Mouse (Mus musculus): ENCODE data around the gene Igsf11.

The Igsf11 gene

DNA sequence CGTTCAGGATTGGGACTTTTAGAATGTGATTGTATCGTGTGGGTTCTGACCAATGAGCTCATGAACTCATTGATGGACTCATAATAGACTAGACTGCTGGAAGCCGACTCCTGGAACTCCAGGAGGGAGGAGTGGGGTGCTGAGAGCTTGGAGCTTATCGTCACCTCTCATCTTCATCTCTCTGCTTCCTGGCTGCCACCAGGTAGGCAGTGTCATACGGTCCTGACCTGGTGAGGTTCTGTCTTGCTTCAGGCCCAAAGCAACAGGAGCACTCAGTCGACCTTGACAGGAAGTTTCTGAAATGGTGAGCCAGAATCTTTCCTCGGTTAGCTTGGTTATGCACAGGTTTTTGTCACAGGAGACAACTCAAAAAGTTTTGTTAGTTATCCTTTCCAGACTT lies at the start of gene Igsf11:
Gene Igsf11 (plus strand): TSS at position 301 of the 400 bp plus-strand sequence.
- DNase-seq (ENCODE audit: low spot score) = no peak

DNA sequence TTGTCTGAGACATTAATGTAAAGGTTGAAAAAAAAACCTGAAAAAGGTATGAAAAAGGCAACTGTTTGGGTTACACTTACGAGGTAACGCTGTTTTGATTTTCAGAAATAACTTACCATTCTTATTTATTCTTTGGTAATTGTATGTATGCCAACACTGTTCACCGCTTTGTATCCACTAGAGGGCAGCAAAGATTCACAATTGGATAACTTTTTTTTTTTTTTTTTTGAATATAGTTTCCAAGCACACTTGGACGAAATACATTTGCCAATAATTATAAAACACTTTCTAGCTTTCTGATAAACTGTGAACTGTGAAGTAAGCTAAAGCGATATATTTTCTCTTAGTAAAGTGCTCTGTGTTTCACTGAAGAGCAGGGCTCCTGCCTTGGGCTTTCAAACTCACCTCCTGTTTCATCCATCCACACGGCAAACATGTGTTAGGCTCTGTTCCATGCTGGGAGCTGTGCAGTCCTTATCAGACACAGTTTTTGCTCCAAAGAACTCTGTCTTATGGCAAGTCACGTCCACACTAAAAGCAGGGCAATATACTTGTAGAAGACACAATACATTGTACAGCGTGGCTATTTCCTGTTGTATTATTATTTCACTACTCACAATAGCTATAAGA lies 34.2 kb upstream of the Igsf11 start:
- DNase-seq (ENCODE audit: low spot score) = no peak

DNA sequence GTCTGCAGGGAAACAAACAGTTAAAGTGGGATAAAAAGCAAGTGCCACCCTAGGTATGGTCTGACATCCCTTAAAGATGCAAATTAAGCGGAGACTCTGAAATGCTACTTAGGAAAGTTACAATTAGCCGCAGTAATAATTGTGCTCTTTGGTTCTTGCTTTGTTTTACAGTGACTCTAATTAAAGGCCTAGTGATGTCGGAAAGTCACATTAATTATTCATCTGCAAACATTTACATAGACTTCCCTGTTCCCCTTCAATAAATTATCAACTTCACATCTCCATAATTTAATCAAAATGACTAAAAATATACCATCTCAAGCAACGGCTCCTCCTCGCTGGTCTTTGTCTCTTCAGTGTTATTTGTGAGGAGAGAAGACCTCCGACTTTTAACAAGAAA lies 31.9 kb upstream of the Igsf11 start:
- DNase-seq (ENCODE audit: low spot score) = no peak

DNA sequence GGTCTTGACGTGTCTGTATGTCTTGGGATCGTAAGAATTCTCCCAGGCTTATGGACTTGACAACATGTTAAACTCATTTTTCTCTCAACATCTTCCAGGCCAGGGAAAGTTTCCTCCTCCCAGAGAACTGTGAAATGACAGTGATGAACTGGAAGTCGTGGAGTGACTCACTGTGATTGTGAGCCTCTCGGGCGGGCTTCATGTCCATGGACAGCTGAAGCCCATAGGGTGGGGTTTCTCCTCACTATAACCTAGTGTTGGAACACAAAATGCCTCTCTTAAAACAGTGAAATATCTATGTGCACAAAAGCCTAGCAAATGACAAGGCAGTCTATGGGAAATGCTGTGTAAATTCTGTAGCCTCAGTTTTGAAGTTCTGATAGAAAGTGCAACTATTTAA lies 28.1 kb upstream of the Igsf11 start:
- DNase-seq (ENCODE audit: low spot score) = no peak

DNA sequence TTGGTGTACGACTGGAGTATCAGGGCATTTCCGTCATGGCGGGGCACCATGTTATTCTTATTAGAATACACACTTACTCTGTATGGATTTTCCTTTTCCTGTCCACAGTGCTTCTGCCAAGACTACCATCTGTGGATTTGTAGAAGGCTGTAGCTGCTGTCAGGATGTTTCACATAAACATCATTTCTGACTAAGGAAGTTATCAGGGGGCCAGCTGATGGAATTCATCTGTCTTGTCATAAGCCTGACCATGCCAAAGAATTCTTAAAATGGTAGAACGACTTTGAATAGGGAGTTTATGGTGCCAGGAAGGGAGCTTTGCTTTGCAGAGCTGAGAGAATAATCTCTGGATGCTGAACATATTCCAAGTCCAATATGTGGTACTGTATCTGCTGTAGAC lies 19.2 kb upstream of the Igsf11 start:
- DNase-seq (ENCODE audit: low spot score) = no peak

DNA sequence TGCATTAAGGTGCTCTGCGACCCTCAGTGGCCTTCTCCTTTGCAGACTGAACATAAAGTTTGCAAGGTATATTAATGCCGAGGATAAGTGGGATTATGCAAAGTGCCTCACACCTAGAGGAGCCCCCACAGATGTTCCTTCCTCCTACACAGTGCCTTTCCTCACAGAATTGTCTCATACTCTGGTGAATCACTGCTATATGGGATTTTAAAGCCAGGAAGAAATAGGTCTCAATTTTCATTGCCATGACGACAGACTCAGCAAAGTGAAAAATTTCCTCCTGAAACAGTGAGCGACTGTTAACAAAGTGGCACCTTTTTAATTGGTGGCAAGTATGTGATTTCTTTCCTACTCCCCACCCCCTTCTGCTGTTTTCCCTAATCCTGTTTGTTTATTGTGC lies 18.0 kb upstream of the Igsf11 start:
- DNase-seq (ENCODE audit: low spot score) = no peak

DNA sequence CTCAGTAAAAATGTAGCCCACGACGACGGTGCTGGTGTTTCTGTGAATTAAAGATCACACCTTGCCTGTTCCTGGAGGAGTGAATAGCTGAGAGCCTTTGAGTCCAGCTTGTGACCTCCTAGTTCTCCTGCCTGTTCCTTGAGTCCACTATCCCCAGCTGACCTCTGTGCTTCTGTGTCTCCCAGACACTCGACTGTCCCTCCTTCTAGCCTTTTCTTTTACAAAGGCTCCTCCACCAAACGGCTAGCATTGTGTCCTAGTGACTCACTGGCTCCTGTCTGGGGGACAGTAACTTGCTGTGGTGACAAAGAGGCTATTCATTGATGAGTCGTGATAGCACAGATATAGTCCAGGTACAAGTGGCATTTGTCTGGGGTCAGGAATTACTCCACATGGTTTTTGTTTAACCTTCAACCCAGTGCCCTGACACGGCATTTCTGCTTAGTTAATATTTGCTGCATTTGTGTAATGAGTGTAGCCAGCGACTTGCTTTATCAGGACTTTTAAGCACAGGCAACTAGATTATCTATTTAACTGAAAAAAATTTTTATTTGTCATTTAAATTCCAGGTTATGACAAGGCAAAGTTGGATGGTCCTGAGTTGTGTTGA lies 6.5 kb downstream of the Igsf11 start:
- DNase-seq (ENCODE audit: low spot score) = no peak

DNA sequence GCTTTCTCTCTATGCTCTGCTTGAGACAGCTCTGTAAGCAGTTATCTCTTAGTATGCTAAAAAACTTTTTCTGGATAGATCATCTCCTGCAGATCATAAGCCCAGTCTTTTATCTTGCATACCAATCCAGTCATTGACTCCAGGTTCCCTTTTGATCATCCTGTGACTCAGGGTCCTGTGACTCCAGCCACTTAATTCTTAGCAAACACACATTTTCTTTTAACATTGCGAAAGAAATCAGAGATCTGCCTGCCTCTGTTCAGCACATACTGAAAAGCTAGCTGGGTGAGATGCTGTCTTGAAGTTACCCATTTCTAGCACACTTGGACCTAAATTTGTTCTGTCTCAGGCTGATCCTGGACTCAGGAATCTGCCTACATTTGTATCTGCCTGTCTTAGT lies 7.6 kb downstream of the Igsf11 start:
- DNase-seq (ENCODE audit: low spot score) = no peak

DNA sequence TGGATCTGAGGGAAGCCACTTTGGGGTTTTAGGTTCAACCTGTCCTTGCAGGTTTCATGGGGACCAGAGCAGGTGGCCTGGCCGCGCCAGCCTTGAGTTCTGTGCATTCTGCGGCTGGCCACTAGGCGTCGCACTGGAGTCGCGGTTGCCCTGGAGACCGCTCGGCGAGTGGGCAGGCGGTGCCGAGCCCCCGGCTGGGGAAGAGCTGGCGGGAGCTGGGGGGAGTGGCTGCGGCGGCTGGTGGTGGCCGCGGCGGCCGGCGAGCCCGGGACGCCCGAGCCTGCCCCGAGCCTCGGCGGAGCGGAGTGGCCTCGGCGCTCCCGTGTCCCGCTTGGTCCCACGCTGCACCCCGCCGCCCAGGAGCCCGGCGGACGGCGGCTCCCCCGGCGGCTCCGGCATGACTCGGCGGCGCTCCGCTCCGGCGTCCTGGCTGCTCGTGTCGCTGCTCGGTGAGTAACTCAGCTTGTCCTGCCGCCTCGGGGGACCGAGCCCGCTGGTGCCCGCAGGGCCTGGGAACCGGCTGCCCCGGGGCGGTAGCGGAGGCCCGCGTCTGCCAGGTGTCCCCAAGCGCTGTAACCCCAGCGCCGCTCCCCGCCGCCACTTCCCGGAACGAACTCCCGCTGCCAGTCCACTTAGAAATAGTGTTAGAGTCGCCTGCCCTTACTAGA lies 9.8 kb downstream of the Igsf11 start:
- DNase-seq (ENCODE audit: low spot score) = peak; percentile 69

DNA sequence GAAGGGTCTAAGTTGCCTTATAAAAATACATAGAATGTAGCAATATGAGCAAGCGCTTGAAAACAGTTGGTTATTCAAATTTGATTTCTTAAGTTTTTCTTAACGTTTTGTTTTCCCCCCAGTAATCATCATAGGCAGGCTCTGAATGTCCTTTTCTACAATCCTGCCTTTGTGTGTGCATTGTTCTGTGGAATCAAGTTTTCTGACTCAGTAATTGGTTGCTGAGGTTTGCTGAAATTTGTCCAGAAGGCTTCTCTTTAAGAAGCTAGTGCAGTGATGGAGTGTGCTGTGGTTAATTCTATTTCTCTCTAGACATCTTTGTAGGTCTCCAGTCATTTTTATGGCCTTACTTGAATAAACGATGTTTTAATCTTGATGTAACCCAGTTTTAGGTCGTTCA lies 10.5 kb downstream of the Igsf11 start:
- no peak for DNase-seq (ENCODE audit: low spot score)

DNA sequence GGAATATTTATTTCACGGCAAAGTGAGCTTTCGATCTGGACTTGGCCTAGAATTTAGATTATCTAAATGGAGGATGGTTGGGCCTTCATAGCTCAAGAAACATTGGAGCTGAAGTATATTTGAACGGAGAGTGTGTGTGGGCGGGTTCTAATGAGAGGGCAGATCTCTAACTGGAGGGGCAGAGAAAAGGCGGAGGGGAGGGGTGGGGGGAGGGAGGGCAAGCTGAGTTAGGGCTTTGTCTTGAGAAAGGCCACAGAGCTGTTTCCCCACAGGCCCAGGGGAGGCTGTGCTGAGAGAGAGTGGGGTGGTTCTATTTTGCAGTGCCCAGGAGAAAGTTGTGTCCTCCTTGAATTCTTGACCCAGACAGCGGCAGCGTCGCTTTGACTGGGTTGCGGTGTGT lies 11.7 kb downstream of the Igsf11 start:
- no peak for DNase-seq (ENCODE audit: low spot score)

DNA sequence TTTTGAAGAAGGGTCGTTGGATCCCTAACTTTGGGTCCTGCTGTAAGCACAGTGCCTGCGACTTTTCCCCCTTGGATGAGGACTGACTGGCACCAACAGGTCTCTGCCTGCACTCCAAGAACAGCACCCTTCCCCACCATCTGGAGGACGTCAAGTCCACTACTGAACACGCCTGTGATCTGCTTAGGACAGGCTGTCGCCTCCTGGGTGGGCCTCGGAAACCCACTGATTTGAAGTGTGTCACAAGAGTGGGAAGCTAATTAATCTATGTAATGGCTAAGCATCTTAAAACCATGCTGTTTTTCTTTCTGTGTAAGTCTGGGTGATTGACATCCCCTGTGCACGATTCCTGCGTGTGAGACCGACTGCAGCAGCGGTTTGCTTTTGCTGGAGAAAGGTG lies 13.4 kb downstream of the Igsf11 start:
- no peak for DNase-seq (ENCODE audit: low spot score)

DNA sequence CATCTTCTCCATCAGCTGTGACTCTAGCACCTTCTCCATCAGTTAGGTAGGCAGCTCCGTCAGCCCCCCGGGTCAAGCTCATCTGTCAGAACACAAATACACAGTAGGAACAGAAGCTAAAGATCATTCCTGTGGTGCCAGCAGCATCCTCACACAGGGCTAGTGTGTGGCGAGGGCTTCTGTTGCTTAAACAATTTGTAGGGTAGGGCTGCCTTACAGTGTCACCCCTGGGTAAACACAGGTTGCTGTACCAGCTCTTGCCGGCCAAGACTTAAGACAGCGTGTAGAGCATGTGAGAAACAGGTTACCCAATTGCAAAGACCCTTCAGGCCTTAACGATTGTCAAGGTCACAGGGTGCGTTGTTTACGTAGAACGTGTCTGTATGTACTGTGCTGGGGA lies 15.8 kb downstream of the Igsf11 start:
- no peak for DNase-seq (ENCODE audit: low spot score)

DNA sequence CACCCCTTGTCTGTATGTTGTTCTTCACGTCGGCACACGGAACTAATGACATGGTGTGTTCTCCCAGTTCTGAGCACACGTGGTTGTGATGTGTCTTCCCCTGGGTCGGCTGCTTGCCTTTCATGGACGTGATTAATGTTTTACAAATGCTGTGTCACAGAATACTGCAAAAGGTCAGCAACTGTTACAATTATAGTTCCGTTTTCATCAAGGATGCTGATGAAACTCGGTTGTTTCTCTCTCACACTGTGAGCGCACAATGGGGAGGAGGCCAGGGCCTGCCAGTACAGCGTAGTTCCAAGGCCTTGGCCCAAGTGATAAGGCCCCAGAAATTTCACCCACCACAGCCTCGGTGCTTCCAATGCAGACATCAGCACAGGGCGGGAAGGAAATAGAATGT lies 17.0 kb downstream of the Igsf11 start:
- DNase-seq (ENCODE audit: low spot score) = no peak

DNA sequence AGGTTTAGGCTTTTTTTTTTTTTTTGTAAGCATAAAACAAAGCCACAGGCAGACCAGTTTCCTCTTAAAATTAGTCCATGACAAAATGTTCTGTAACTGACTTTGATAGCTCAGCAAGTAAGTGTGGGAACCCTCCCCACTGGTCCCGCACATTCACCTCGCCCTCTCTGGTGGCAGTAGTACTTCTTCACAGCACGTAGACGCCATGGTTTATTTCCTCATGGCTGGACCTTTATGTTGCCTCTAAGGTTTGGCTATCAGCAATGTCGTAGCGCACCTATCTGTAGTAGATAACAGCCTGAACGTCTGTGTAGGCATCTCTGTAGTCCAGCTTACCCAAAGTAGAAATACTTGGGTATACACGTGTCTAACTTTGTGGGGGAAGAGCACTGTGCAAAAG lies 17.6 kb downstream of the Igsf11 start:
- no peak for DNase-seq (ENCODE audit: low spot score)

DNA sequence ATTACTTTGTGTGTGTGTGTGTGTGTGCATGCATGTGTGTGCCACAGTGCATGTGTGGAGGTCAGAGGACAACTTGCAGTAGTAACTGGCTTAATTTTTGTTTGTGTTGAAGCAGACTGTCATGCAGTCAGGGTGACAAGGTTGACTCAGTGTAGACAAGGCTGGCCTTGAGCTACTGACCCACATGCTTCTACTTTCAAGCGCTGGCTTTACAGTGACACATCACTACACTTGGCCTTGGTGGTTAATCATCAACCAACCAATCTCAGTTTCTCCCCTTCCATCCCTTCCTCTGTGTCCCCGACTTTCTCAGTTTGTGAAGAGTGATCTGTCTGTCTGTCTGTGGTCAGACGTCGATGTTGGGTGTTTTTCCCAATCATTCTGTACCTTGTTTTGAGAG lies 23.0 kb downstream of the Igsf11 start:
- DNase-seq (ENCODE audit: low spot score) = no peak

DNA sequence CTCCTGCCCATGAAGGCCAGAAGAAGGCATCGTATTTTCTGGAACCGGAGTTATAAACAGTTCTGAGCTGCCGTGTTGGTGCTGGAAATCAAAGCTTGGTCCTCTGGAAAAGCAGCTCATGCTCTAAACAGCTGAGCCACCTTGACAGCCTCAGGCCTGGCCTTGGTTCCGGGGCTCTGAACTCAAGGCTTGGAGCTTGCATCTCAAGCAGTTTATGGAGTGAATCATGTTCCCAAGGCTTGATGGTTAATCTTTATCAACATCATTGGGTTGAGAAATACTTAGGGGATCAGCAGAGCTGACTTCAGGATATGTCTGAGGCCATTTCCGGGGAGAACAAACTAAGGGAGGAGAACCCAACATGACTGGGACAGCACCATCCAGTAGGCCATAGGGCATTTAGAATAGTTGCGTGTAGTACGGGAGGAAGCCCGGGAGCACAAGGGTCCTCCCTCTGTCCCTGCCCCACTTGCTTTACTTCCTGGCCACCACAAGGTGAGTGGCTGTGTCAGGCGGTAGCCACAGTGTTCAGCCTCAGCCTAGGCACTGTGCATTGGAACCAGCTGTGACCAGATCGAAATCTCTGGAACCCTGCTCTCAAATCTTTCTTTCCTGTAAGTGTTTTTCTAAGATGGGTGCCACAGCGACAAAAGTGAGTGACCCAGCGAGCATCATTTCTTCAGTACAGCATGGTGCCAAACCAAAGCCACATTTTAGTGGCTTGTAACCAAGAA lies 23.7 kb downstream of the Igsf11 start:
- DNase-seq (ENCODE audit: low spot score) = no peak

DNA sequence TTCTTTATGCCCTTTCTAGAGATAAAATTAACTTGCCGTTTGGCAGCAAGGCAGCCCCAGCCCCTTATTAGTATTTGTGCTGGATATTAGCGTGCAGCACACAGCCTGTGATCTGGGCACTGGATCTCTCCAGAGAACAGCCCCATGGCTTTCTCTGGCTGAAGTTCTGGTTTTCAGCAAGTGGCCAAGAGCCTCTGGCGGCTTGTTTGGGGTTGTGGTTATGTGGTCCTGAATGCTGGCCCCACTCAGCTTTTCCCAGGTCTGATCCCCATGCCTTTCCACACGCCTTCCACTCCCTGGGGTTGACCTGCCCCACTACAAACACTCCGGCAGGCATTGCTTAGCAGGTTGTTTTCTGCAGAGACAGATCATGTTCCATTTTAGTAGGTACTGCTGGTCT lies 24.4 kb downstream of the Igsf11 start:
- no peak for DNase-seq (ENCODE audit: low spot score)

DNA sequence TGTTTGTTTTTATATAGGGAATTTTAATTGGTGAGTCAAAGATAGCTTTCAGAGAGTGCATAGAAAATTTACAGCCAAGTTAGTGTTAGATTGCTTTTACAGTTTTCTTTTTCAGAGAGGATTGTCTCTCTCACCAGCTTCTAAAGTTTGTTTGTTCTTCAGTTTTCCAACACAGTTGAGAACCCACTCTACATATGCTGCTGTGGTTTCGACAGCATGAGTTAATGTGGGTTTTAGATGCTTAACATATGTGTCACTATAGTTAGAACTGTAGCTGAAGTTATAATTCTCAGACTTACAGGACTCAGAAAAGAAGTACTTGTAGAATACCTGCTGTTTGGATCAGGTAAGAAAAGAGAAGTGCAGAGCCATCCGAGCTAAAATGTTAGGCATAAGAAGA lies 25.6 kb downstream of the Igsf11 start:
- no peak for DNase-seq (ENCODE audit: low spot score)

DNA sequence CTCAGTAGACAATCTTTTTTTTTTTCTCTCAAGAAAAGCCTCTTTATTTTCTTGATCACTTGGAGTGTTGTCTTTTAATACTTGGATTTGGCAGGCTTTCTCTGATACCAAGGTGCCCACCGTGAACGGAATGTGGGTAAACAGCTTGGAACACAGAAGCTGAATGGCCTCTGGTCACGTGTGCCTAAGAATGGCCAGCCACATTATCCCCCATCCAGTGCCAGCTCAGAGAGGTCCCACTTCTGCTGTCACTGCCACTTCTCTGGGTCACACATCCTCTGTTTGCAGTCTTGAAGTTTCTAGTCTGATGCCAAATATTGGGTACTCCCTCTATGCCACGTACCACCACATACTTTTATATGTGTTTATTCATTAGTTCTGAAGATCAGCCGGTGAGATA lies 28.0 kb downstream of the Igsf11 start:
- no peak for DNase-seq (ENCODE audit: low spot score)

DNA sequence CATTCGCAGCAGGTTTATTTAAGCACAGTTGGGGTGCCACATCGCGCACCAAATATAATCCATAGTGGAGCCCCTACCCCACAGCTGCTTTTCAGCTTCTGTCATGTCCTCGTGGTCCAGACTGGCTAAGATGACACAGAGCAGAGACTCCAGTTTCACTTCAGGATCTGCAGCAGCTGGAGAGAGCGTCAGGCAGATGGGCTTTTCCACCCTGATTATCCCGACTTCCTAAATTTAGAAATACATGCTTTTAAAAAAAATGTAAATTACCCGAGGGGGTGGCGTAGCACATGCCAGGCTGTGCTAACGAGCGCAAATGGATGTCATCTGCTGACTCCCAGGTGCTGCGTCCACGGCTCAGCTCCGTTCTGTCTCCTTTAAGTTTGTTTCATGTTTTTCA lies 32.5 kb downstream of the Igsf11 start:
- DNase-seq (ENCODE audit: low spot score) = no peak

DNA sequence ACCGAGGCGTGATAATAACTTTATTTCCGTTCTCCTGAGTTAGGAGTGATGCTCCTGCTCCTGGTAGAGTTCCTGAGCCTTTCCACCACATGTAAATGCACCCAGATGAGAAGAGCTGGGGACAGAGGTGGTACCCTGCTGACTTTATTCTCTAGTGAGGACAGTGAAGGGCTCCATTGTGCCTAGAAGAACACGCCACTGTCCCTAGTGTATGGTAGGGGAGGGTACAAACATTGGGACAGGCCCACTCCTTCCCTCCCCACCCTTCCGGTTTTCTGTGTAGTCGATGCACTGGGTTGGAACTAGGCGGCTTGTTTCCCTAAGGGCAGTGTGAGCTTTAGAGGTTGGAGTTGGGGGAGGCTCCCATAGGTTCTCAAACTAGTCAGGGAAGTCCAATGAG lies 36.3 kb downstream of the Igsf11 start:
- DNase-seq (ENCODE audit: low spot score) = no peak

DNA sequence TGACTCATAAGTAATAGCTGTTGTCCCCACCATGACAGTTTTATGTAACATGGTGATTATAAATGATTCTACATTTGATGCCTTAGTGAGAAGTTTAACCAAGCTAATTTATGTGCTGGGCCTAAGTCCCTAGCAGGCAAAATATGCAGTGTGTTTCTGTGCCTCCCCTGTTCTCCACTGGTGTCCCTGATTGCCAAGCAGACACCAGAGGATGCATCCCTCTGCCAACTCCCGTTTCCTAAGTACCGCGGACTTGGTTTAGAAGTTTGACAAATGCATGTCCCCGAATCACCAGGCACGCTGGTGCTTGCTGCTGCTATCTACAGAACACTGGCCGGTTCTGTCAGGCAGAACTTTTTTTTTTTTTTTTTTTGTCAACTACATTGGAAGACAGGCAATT lies 39.0 kb downstream of the Igsf11 start:
- DNase-seq (ENCODE audit: low spot score) = no peak

Measured in T-cell, adult 2 months (primary cell).